Mouse (Mus musculus): ENCODE data around the gene Pon1. TPM values are rescaled to one million over a fixed set of nuclear protein-coding genes. Genes with fewer than 3 reads are reported as not detected.

Gene Pon1
- total and polyA plus RNA-seq, 3 experiments, result not detected

GRCm38 (mm10) chr6:5120229-5120628 lies 73.5 kb downstream of the Pon1 start:
- no peaks in the 10 kb centered on the region for H3K9me3 ChIP-seq (replicated peaks; ENCODE audit: insufficient read depth, low read length)
- no peaks in the 10 kb centered on the region for H3K36me3 ChIP-seq (ENCODE audit: control insufficient read depth in 1 of 2, insufficient read depth in 2 of 2, low read length in 2 of 2)
- H3K27me3 ChIP-seq (ENCODE audit: control insufficient read depth in 1 of 2, insufficient read depth in 2 of 2, low read length in 2 of 2), result peaks cover 14 to 24% of the 10 kb centered on the region in 2 experiments
- TF ChIP-seq POLR2AphosphoS5 (IDR thresholded peaks at IDR 0.05; ENCODE audit: borderline replicate concordance, low read depth, low read length) (no peak), SIN3A (IDR thresholded peaks at IDR 0.05; ENCODE audit: low read length) (no peak), ZMIZ1 (IDR thresholded peaks at IDR 0.05; ENCODE audit: low read depth, low read length) (no peak), CTCF (IDR thresholded peaks at IDR 0.05 in 2 of 3, conservative IDR thresholded peaks at IDR 0.05 in 1 of 3; ENCODE audit: control insufficient read depth in 1 of 3, insufficient read depth in 1 of 3, low read depth in 2 of 3, low read length in 3 of 3, poor library complexity in 1 of 3, severe bottlenecking in 1 of 3) (no peak), ETS1 (IDR thresholded peaks at IDR 0.05; ENCODE audit: low read depth, low read length) (no peak), RAD21 (IDR thresholded peaks at IDR 0.05; ENCODE audit: low read depth, low read length) (no peak), CHD1 (IDR thresholded peaks at IDR 0.05; ENCODE audit: low read depth, low read length) (no peak), GABPA (IDR thresholded peaks at IDR 0.05; ENCODE audit: low read depth, low read length) (no peak), MAZ (IDR thresholded peaks at IDR 0.05; ENCODE audit: low read depth, low read length) (no peak), MAX (IDR thresholded peaks at IDR 0.05; ENCODE audit: low read length) (no peak), GATA1 (IDR thresholded peaks at IDR 0.05; ENCODE audit: low read depth, low read length) (no peak), CHD2 (IDR thresholded peaks at IDR 0.05; ENCODE audit: low read length) (no peak), NELFE (IDR thresholded peaks at IDR 0.05; ENCODE audit: low read depth, low read length) (no peak), ZC3H11A (IDR thresholded peaks at IDR 0.05; ENCODE audit: low read depth, low read length) (no peak), BHLHE40 (IDR thresholded peaks at IDR 0.05; ENCODE audit: borderline replicate concordance, low read depth, low read length) (no peak), TBP (IDR thresholded peaks at IDR 0.05; ENCODE audit: low read depth, low read length) (no peak), TAL1 (IDR thresholded peaks at IDR 0.05; ENCODE audit: low read length) (no peak)
- no peaks in the 10 kb centered on the region for H3K79me2 ChIP-seq (ENCODE audit: control insufficient read depth, insufficient read depth, low read length, poor library complexity)
- no peak overlapping the region for H3K27ac ChIP-seq (ENCODE audit: control insufficient read depth, low read depth, low read length)
- no peaks in the 10 kb centered on the region for H3K4me1 ChIP-seq (ENCODE audit: control insufficient read depth in 1 of 2, insufficient read depth in 2 of 2, low read length in 2 of 2)
- no peak for DNase-seq (ENCODE audit: low read depth, low spot score)
- H3K9ac ChIP-seq (ENCODE audit: control insufficient read depth, low read depth, low read length, poor library complexity, severe bottlenecking), result no peak overlapping the region
- H3K4me3 ChIP-seq (ENCODE audit: control insufficient read depth in 1 of 2, insufficient read depth in 1 of 2, low read depth in 2 of 2, low read length in 2 of 2), result no peak overlapping the region

GRCm38 (mm10) chr6:5119181-5119910 lies 74.4 kb downstream of the Pon1 start:
- Histone ChIP-seq H3K9me3 (replicated peaks; ENCODE audit: insufficient read depth, low read length) (no peaks in the 10 kb centered on the region), H3K27me3 (ENCODE audit: control insufficient read depth in 1 of 2, insufficient read depth in 2 of 2, low read length in 2 of 2) (peaks cover 14 to 26% of the 10 kb centered on the region in 2 experiments), H3K36me3 (ENCODE audit: control insufficient read depth in 1 of 2, insufficient read depth in 2 of 2, low read length in 2 of 2) (no peaks in the 10 kb centered on the region), H3K27ac (ENCODE audit: control insufficient read depth, low read depth, low read length) (no peak overlapping the region), H3K79me2 (ENCODE audit: control insufficient read depth, insufficient read depth, low read length, poor library complexity) (no peaks in the 10 kb centered on the region), H3K4me1 (ENCODE audit: control insufficient read depth in 1 of 2, insufficient read depth in 2 of 2, low read length in 2 of 2) (no peaks in the 10 kb centered on the region), H3K4me3 (ENCODE audit: control insufficient read depth in 1 of 2, insufficient read depth in 1 of 2, low read depth in 2 of 2, low read length in 2 of 2) (no peak overlapping the region), H3K9ac (ENCODE audit: control insufficient read depth, low read depth, low read length, poor library complexity, severe bottlenecking) (no peak overlapping the region)
- DNase-seq (ENCODE audit: low read depth, low spot score), result no peak
- TF ChIP-seq ZKSCAN1 (IDR thresholded peaks at IDR 0.05; ENCODE audit: low read depth, low read length) (no peak), GATA1 (IDR thresholded peaks at IDR 0.05; ENCODE audit: low read depth, low read length) (no peak), MYC (IDR thresholded peaks at IDR 0.05; ENCODE audit: low read depth, low read length) (no peak), RAD21 (IDR thresholded peaks at IDR 0.05; ENCODE audit: low read depth, low read length) (no peak), USF1 (IDR thresholded peaks at IDR 0.05; ENCODE audit: low read depth, low read length) (no peak), TAL1 (IDR thresholded peaks at IDR 0.05; ENCODE audit: low read length) (no peak), POLR2A (IDR thresholded peaks at IDR 0.05; ENCODE audit: control insufficient read depth in 1 of 2, insufficient read depth in 1 of 2, low read depth in 1 of 2, low read length in 2 of 2, poor library complexity in 1 of 2) (no peak), MAFK (IDR thresholded peaks at IDR 0.05; ENCODE audit: borderline replicate concordance, low read depth, low read length) (no peak)

Other genes with a start within 250 kb of the Pon1 start
- 2.9 and 3.1 TPM in 2 replicates for gene Pon3, start 62.3 kb upstream of the Pon1 start, total RNA-seq (2012; rRNA removed)
- 1 to 10 TPM in 1 of 2 experiments, not detected in 1; 5.9 TPM for gene Pon3, start 62.3 kb upstream of the Pon1 start, polyA plus RNA-seq (2012; ENCODE audit: insufficient read depth in 1 of 2, insufficient read length in 2 of 2, low read depth in 1 of 2, low replicate concordance in 2 of 2, missing spikeins in 1 of 2)
- 9.6 and 14.4 TPM in 2 replicates for gene Pon2, start 104.5 kb upstream of the Pon1 start, total RNA-seq (2012; rRNA removed)
- gene Pon2, start 104.5 kb upstream of the Pon1 start, polyA plus RNA-seq (2012; ENCODE audit: insufficient read depth in 1 of 2, insufficient read length in 2 of 2, low read depth in 1 of 2, low replicate concordance in 2 of 2, missing spikeins in 1 of 2), result 10 to 100 TPM in 1 of 2 experiments, not detected in 1; 21.2 TPM
- not detected in 2 replicates for gene Asb4, start 189.4 kb upstream of the Pon1 start, total RNA-seq (2012; rRNA removed)
- gene Asb4, start 189.4 kb upstream of the Pon1 start, polyA plus RNA-seq (2012; ENCODE audit: insufficient read depth in 1 of 2, insufficient read length in 2 of 2, low read depth in 1 of 2, low replicate concordance in 2 of 2, missing spikeins in 1 of 2), result not detected